Mouse (Mus musculus): ENCODE measurements around the gene Cant1.
"Not testable (repeated sequence)": the region's sequence is repeated elsewhere in the genome, so short reads cannot be mapped to it uniquely, and the experiment has no call there.

DNA sequence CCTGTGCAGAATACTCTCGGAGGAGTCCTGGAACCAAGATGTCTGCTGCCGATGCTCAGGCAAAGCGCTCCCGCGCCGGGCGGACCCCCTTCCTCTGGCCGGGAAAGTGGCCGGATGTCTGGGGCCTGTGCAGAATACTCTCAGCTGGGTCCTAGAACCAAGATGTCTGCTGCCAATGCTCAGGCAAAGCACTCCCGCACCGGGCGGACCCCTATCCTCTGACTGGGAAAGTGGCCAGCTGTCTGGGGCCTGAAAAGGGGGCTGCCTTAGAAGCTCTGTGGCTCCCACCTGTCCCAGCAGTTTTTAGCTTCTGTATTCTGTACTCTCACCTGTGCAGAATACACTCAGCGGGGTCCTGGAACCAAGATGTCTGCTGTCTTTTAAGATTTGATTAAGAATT lies 31.1 kb downstream of the Cant1 start:
- TF ChIP-seq CTCF (conservative IDR thresholded peaks at IDR 0.05; ENCODE audit: low read length); POU5F1 (IDR thresholded peaks at IDR 0.05; ENCODE audit: borderline replicate concordance, low read length): not testable (repeated sequence)
